Mouse (Mus musculus) olfactory bulb, adult 2 months (tissue): ENCODE measurements around the gene Cspg4.

Experiments used
- CTCF ChIP-seq: fragments of 200-500 bp; IDR thresholded peaks from 2 replicates; pipeline ENCODE4 v1.5.1; 2012; ENCODE audit warnings: low read depth, mild to moderate bottlenecking, low read length, moderate library complexity; ENCODE audit not compliant: insufficient read depth
- POLR2A ChIP-seq: fragments of 200-500 bp; IDR thresholded peaks from 2 replicates; pipeline ENCODE4 v1.6.1; 2012; ENCODE audit warnings: mild to moderate bottlenecking, low read depth, low read length, moderate library complexity; ENCODE audit not compliant: insufficient read depth

- TF ChIP-seq CTCF (no peak), POLR2A (no peak)
These were observed 32.9 kb upstream of the Cspg4 start for GRCm38 (mm10) chr9:56831904-56832303.
